In the genomic region with DNA sequence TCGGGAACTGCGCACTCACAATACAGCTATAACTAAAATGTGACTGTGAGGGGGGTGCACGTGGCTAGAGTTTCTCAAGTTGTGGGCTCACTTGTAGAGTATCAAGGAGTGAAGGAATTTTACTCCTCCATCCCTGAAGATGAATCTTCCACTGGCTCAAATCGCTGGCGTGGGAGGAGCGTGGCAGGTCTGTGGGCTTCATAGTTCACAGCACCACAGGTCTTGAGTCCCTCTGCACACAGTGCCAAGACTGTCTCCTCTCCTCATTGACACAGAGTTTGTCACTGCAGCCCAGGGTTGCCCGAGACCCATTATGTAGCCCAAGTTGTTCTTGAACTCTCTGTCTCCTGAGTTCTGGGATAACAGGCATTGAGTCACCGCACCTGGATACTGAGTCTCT, we compare ENCODE assay signal across 22 mouse cellular contexts.
DNase-seq lines count a peak whose midpoint lies in the region; ATAC-seq and TF ChIP-seq lines count a peak whose summit lies in the region.
"Had no signal": no experiment of that assay in that cellular context is flagged by ENCODE, and none has a peak within 500 bp of the region (broad histone marks: within the 10 kb centered on the region; RNA-seq: fewer than 3 reads in every experiment).

No protein-coding gene starts in this region.

- ATAC-seq in frontal cortex, adult (ENCODE audit: low TSS enrichment) = 0 out of 2 replicates have a peak, but pooled peaks have one; percentile 11
- ATAC-seq in heart, embryonic 15.5 days (replicated peaks; ENCODE audit: insufficient number of reproducible peaks, insufficient read depth, low FRiP score, low read depth) = no peak
- no peak for ATAC-seq in liver, postnatal 0 days
- ATAC-seq: CD4-positive, CD25-positive, alpha-beta regulatory T cell, adult 4 months; forebrain, embryonic 13.5 days; forebrain, embryonic 15.5 days had no signal

- H3K9me3 ChIP-seq in heart, embryonic 15.5 days (replicated peaks) = no peaks in the 10 kb centered on the region
- peaks cover 8% of the 10 kb centered on the region; the same call in 1 of the 2 replicates for H3K9me3 ChIP-seq in liver, postnatal 0 days (ENCODE audit: low read length)
- H3K9me3 ChIP-seq in CH12.LX (replicated peaks; ENCODE audit: low read length) = no peaks in the 10 kb centered on the region
- H3K9me3 ChIP-seq: embryonic facial prominence, embryonic 10.5 days; embryonic facial prominence, embryonic 12.5 days; forebrain, embryonic 13.5 days; forebrain, embryonic 15.5 days had no signal

- H3K27ac ChIP-seq in heart, embryonic 15.5 days = peak overlapping the region; percentile 44; the same call in 1 of the 2 replicates
- no peak overlapping the region for H3K27ac ChIP-seq in liver, postnatal 0 days (ENCODE audit: low read depth)
- H3K27ac ChIP-seq in CH12.LX (ENCODE audit: insufficient read depth, low read depth) = no peak overlapping the region
- H3K27ac ChIP-seq: embryonic facial prominence, embryonic 10.5 days; embryonic facial prominence, embryonic 12.5 days; forebrain, embryonic 13.5 days; forebrain, embryonic 15.5 days had no signal

- TF ChIP-seq CTCF in liver, postnatal 0 days (IDR thresholded peaks at IDR 0.05; ENCODE audit: low read depth) = no peak
- no peak for TF ChIP-seq CTCF in CH12.LX (conservative IDR thresholded peaks at IDR 0.05 in 1 of 2, IDR thresholded peaks at IDR 0.05 in 1 of 2; ENCODE audit: low read depth in 2 of 2, low read length in 2 of 2)

- H3K4me1 ChIP-seq in heart, embryonic 15.5 days (replicated peaks) = peaks cover 24% of the 10 kb centered on the region
- H3K4me1 ChIP-seq in liver, postnatal 0 days (ENCODE audit: insufficient read depth) = no peaks in the 10 kb centered on the region
- no peaks in the 10 kb centered on the region; a peak in 1 of 4 replicates for H3K4me1 ChIP-seq in CH12.LX (ENCODE audit: control insufficient read depth in 1 of 2, insufficient read depth in 2 of 2)
- H3K4me1 ChIP-seq: embryonic facial prominence, embryonic 10.5 days; embryonic facial prominence, embryonic 12.5 days; forebrain, embryonic 13.5 days; forebrain, embryonic 15.5 days had no signal

- WGBS in heart, embryonic 15.5 days = 93% methylated on average over 8 of the region's 8 CpGs
- WGBS in liver, postnatal 0 days (ENCODE audit: insufficient replicate concordance) = 85% methylated on average over 8 of the region's 8 CpGs

- DNase-seq in frontal cortex, postnatal 14 days (ENCODE audit: low spot score in 2 of 2) = no peak
- no peak for DNase-seq in heart, adult 9 months (ENCODE audit: low spot score in 2 of 2)
- no peak for DNase-seq in liver, postnatal 0 days
- DNase-seq in liver (no peak), CH12.LX (ENCODE audit: extremely low read depth) (no peak)
- no peak for DNase-seq in kidney, adult 11 months
- DNase-seq: adrenal gland, adult 2 months; adrenal gland, postnatal 10 days; adrenal gland, postnatal 25 days; B cell, adult 2 months; cerebellum, adult 11-12 months; cerebellum, adult 2 months; cerebellum, adult 9-10 months; cerebellum, postnatal 10 days; cerebellum, postnatal 25 days had no signal

- no peak for TF ChIP-seq RAD21 in CH12.LX (IDR thresholded peaks at IDR 0.05; ENCODE audit: low read depth, low read length)

- no peaks in the 10 kb centered on the region for H3K79me2 ChIP-seq in CH12.LX (replicated peaks; ENCODE audit: control insufficient read depth, extremely low read depth, insufficient read depth, poor library complexity, severe bottlenecking)

- no peaks in the 10 kb centered on the region for H3K27me3 ChIP-seq in heart, embryonic 15.5 days
- H3K27me3 ChIP-seq in liver, postnatal 0 days (ENCODE audit: insufficient read depth, low read length) = no peaks in the 10 kb centered on the region
- no peaks in the 10 kb centered on the region for H3K27me3 ChIP-seq in CH12.LX (replicated peaks)
- H3K27me3 ChIP-seq: embryonic facial prominence, embryonic 12.5 days; forebrain, embryonic 13.5 days; forebrain, embryonic 15.5 days had no signal

- in situ Hi-C loops in CH12.LX (cut with MboI; ENCODE audit: low pct_ligation_motif_present, low pct_unique_long_range_greater_than_20kb, low sequenced_read_pairs) = no loop called here

- no peak overlapping the region for H3K9ac ChIP-seq in heart, embryonic 15.5 days
- no peak overlapping the region for H3K9ac ChIP-seq in liver, postnatal 0 days (replicated peaks)
- no peak overlapping the region for H3K9ac ChIP-seq in CH12.LX (ENCODE audit: insufficient read depth, low read depth)
- H3K9ac ChIP-seq: embryonic facial prominence, embryonic 12.5 days; forebrain, embryonic 13.5 days; forebrain, embryonic 15.5 days had no signal

- TF ChIP-seq EP300 in liver, postnatal 0 days (IDR thresholded peaks at IDR 0.05; ENCODE audit: low read depth) = no peak
- TF ChIP-seq EP300 in CH12.LX (IDR thresholded peaks at IDR 0.05; ENCODE audit: low read length) = no peak

- no peak for TF ChIP-seq POLR2A in CH12.LX (IDR thresholded peaks at IDR 0.05; ENCODE audit: low read depth, low read length)

- H3K36me3 ChIP-seq in heart, embryonic 15.5 days = no peaks in the 10 kb centered on the region
- H3K36me3 ChIP-seq in liver, postnatal 0 days (replicated peaks; ENCODE audit: insufficient read depth, low read length) = no peaks in the 10 kb centered on the region
- no peaks in the 10 kb centered on the region for H3K36me3 ChIP-seq in CH12.LX (replicated peaks in 1 of 2; ENCODE audit: control insufficient read depth in 1 of 2, insufficient read depth in 1 of 2, low read length in 1 of 2)
- H3K36me3 ChIP-seq: embryonic facial prominence, embryonic 10.5 days; embryonic facial prominence, embryonic 12.5 days; forebrain, embryonic 15.5 days had no signal

- no peak overlapping the region for H3K4me3 ChIP-seq in heart, embryonic 15.5 days
- no peak overlapping the region for H3K4me3 ChIP-seq in liver, postnatal 0 days (ENCODE audit: low read depth, low read length)
- H3K4me3 ChIP-seq in CH12.LX (replicated peaks in 1 of 3; ENCODE audit: low read depth in 2 of 3, low read length in 2 of 3, poor library complexity in 1 of 3) = no peak overlapping the region
- H3K4me3 ChIP-seq: embryonic facial prominence, embryonic 10.5 days; embryonic facial prominence, embryonic 12.5 days; forebrain, embryonic 13.5 days; forebrain, embryonic 15.5 days had no signal

- dilution Hi-C loops in CH12.LX (cut with MboI; ENCODE audit: extremely low pct_ligation_motif_present, extremely low pct_unique_long_range_greater_than_20kb, low sequenced_read_pairs) = no loop called here

- H3K4me2 ChIP-seq in heart, embryonic 15.5 days = no peak overlapping the region
- 0 out of 2 replicates have a peak overlapping the region, but pooled peaks have one; percentile 14 for H3K4me2 ChIP-seq in liver, postnatal 0 days (ENCODE audit: low read depth, low read length)
- H3K4me2 ChIP-seq in CH12.LX (ENCODE audit: insufficient read depth, low read depth, poor library complexity, severe bottlenecking) = 0 out of 2 replicates have a peak overlapping the region, but pooled peaks have one; percentile 51
- H3K4me2 ChIP-seq: embryonic facial prominence, embryonic 12.5 days; forebrain, embryonic 13.5 days; forebrain, embryonic 15.5 days had no signal

TF ChIP-seq in CH12.LX, 34 proteins besides CTCF, POLR2A, EP300 and RAD21:
- TF ChIP-seq GABPA (IDR thresholded peaks at IDR 0.05; ENCODE audit: insufficient replicate concordance, low read depth, low read length) (no peak), MAX (IDR thresholded peaks at IDR 0.05; ENCODE audit: low read length) (no peak), TCF12 (IDR thresholded peaks at IDR 0.05; ENCODE audit: low read depth, low read length) (no peak), USF1 (IDR thresholded peaks at IDR 0.05; ENCODE audit: low read depth, low read length) (no peak), BHLHE40 (IDR thresholded peaks at IDR 0.05; ENCODE audit: low read depth, low read length) (no peak)
TF ChIP-seq in CH12.LX: peak in this region for 0.
